Mouse (Mus musculus): ENCODE data around the gene Sec14l1. TPM values are rescaled to one million over a fixed set of nuclear protein-coding genes. Genes with fewer than 3 reads are reported as not detected.

Sec14l1 gene
- polyA plus RNA-seq, 1 experiment from 2014 or later: 60.7 TPM

DNA sequence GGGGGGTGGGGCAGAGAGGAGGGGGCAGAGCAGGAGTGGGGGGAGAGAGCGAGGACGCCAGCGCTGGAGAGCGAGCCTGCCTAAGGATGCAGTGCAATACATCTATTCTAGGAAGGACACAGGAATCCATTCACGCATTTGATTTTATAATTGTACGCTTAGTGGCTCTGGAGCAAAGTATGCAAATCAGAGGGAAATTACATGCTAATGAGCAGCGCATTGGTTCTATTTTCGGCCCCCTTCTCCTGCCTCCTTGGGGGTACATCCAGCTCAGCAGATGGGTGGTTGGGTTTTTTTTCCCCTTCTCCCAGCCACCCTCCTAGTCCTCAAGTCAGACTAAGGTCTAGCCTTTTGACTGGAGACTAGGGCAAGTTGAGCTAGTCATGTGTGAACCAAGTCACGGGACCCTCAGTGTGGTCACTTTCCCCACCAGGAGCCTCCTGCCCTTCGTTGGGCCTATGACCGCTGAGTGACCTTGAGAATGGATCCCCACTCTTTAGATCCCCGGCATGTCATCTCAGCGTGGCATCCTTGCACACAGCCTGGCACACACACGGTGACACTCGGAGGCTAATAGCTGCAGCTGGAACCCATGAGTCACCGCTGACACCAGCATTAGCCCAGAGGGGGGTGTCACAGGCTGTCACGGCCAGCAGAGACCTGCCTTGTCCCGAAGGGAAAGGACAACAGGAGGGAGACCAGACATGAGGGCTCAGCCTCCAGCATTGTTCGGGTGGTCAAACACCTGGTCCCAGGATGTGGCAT is 55.0 kb downstream of the Sec14l1 start:
- 80% methylated on average over 19 of the region's 19 CpGs for WGBS
- H3K9me3 ChIP-seq (replicated peaks; ENCODE audit: control insufficient read depth, low read length, poor library complexity, severe bottlenecking): no peaks in the 10 kb centered on the region
- no peaks in the 10 kb centered on the region for H3K36me3 ChIP-seq (ENCODE audit: control insufficient read depth, insufficient read depth, low read length)
- no peak for ATAC-seq
- H3K27ac ChIP-seq (ENCODE audit: low read length): peak overlapping the region; percentile 33; the same call in 1 of the 2 replicates
- peaks cover 13% of the 10 kb centered on the region for H3K4me1 ChIP-seq (ENCODE audit: control insufficient read depth, insufficient read depth, low read length)
- H3K4me3 ChIP-seq (ENCODE audit: low read depth, low read length): no peak overlapping the region
- H3K9ac ChIP-seq (ENCODE audit: low read depth, low read length): no peak overlapping the region
- H3K4me2 ChIP-seq (ENCODE audit: low read length): no peak overlapping the region
- H3K27me3 ChIP-seq (ENCODE audit: control insufficient read depth, insufficient read depth, low read depth, low read length): no peaks in the 10 kb centered on the region

DNA sequence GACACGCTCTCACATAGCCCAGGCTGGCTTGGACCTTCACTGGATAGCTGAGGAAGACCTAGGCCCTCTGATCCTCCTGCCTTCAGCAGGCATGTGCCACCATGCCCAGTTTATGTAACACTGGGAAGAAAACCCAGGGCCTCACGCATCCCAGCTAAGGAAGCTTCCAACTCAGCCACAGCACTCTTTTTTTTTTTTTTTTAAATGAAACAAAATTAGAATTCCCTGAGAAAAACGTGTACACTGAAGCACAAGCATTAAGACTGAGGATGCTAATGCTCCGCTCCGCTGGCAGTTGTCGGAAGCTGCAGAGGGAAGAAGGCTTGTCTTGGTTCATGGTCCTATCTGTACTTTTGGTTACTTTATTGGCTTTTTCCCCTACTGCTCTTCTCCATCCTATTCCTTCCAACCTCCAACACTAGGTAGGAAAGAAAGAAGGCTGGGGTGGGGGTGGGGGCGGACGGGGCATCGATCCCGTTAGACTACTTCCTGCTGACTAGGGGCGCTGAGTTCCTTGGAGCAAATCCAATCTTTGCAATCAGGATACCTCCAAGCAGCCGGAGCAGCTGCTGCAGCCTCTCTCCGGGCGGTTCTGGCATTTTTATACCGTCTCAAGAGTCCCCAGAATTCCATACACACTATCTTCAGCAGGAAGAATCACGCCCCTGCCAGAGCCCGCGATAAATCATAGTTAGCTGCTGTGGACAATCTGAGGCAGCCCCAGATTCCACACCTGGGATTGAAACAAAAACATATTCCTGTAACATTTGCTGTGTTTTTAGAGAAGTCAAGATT is 59.3 kb downstream of the Sec14l1 start:
- Histone ChIP-seq H3K4me3 (ENCODE audit: low read depth, low read length) (no peak overlapping the region), H3K27me3 (ENCODE audit: control insufficient read depth, insufficient read depth, low read depth, low read length) (no peaks in the 10 kb centered on the region), H3K9me3 (replicated peaks; ENCODE audit: control insufficient read depth, low read length, poor library complexity, severe bottlenecking) (no peaks in the 10 kb centered on the region), H3K27ac (ENCODE audit: low read length) (no peak overlapping the region), H3K36me3 (ENCODE audit: control insufficient read depth, insufficient read depth, low read length) (no peaks in the 10 kb centered on the region), H3K4me2 (ENCODE audit: low read length) (peak overlapping the region; percentile 28), H3K9ac (ENCODE audit: low read depth, low read length) (no peak overlapping the region), H3K4me1 (ENCODE audit: control insufficient read depth, insufficient read depth, low read length) (peaks cover 11% of the 10 kb centered on the region)
- no peak for ATAC-seq
- WGBS: 51% methylated on average over 18 of the region's 18 CpGs

DNA sequence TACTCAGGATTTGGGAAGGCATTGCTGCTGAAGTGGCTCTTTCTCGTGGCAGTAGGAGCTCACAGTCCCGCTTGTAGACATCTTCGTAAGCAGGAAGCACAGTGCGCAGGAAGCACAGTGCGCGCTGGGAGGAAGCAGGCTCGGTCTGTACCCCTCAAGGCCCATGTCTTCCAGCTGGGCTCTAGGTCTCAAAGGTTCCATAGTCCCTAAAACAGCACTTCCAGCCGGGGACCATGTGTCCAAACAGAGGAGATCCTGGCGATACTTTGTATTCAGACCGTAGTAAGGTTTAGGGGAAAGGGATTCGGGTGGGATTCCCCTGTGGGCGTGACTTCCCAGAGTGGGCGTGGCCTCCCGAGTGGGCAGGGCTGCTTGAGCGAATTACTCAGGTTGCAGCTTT is 60.0 kb downstream of the Sec14l1 start:
- H3K4me1 ChIP-seq (ENCODE audit: control insufficient read depth, insufficient read depth, low read length): peaks cover 10% of the 10 kb centered on the region
- no peaks in the 10 kb centered on the region for H3K36me3 ChIP-seq (ENCODE audit: control insufficient read depth, insufficient read depth, low read length)
- 53% methylated on average over 15 of the region's 15 CpGs for WGBS
- H3K4me3 ChIP-seq (ENCODE audit: low read depth, low read length): no peak overlapping the region
- H3K27ac ChIP-seq (ENCODE audit: low read length): no peak overlapping the region
- peak overlapping the region; percentile 28; the same call in 1 of the 2 replicates for H3K4me2 ChIP-seq (ENCODE audit: low read length)
- no peak overlapping the region for H3K9ac ChIP-seq (ENCODE audit: low read depth, low read length)
- H3K9me3 ChIP-seq (replicated peaks; ENCODE audit: control insufficient read depth, low read length, poor library complexity, severe bottlenecking): no peaks in the 10 kb centered on the region; the same call in 1 of the 2 replicates
- no peaks in the 10 kb centered on the region for H3K27me3 ChIP-seq (ENCODE audit: control insufficient read depth, insufficient read depth, low read depth, low read length)
- no peak for ATAC-seq

DNA sequence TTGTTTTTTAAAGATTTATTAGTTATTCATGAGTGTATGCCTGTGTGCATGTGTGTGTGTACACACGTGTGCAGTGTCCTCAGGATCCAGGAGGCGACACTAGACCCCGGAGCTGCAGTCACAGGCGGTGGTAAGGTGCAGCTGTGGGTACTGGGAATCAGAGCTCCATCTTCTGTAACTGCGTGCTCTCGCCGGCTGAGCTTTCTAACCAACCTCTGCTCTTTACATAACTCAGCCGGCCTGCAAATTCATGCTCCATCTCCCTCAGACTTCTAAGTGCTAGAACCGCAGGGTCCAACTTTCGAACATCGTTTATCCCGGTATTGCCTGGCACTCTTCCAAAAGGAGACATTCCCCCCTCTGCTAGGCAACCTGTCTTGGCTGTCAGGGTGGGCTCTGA is 60.5 kb downstream of the Sec14l1 start:
- no peaks in the 10 kb centered on the region; the same call in 1 of the 2 replicates for H3K9me3 ChIP-seq (replicated peaks; ENCODE audit: control insufficient read depth, low read length, poor library complexity, severe bottlenecking)
- H3K4me3 ChIP-seq (ENCODE audit: low read depth, low read length): no peak overlapping the region
- H3K27me3 ChIP-seq (ENCODE audit: control insufficient read depth, insufficient read depth, low read depth, low read length): no peaks in the 10 kb centered on the region
- H3K27ac ChIP-seq (ENCODE audit: low read length): no peak overlapping the region
- ATAC-seq: no peak
- H3K4me2 ChIP-seq (ENCODE audit: low read length): no peak overlapping the region
- H3K36me3 ChIP-seq (ENCODE audit: control insufficient read depth, insufficient read depth, low read length): no peaks in the 10 kb centered on the region
- H3K9ac ChIP-seq (ENCODE audit: low read depth, low read length): no peak overlapping the region
- WGBS: 78% methylated on average over 12 of the region's 12 CpGs
- peaks cover 8% of the 10 kb centered on the region; the same call in 1 of the 2 replicates for H3K4me1 ChIP-seq (ENCODE audit: control insufficient read depth, insufficient read depth, low read length)

DNA sequence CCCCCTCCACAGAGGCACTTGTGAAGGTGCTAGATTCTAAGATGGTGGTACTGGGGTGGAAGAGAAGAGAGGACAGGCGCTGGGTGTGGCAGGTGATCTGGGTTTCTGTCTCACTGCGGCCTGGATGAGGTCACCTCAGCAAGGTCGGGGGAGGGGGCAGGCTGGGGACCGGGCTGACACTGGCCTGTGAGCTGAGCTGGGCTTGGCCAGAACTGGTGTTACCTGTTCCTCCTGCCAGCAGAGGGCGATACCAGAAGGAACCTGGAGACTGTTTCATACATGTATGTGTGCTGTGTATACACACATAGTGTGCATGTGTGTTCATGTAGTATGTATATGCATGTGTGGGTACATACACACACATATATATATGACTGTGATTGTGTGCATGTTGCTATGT is 61.3 kb downstream of the Sec14l1 start:
- ATAC-seq: peak; percentile 40
- no peak overlapping the region for H3K9ac ChIP-seq (ENCODE audit: low read depth, low read length)

DNA sequence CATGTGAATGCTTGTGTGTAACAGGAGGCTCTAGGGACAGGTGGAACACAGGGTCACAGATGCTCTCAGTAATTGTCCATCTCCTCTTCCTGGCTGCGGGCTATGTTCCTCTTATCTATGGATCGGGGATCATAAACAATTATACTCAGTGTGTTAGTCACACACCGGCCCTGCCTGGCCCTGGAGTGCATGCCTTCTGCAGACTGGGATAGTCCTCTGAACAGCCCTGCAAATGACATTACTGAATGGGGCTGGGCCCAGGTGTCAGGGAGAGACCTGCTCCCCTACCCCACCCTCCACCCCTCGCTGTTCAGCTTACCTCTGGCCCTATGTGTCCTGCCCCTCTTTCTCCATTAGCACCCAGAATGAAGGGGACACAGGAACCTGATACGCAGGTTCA is 61.9 kb downstream of the Sec14l1 start:
- Histone ChIP-seq H3K9ac (ENCODE audit: low read depth, low read length) (no peak overlapping the region), H3K4me3 (ENCODE audit: low read depth, low read length) (no peak overlapping the region), H3K4me2 (ENCODE audit: low read length) (no peak overlapping the region), H3K36me3 (ENCODE audit: control insufficient read depth, insufficient read depth, low read length) (no peaks in the 10 kb centered on the region), H3K27ac (ENCODE audit: low read length) (0 out of 2 replicates have a peak overlapping the region, but pooled peaks have one; percentile 33), H3K4me1 (ENCODE audit: control insufficient read depth, insufficient read depth, low read length) (peaks cover 8% of the 10 kb centered on the region; the same call in 1 of the 2 replicates), H3K27me3 (ENCODE audit: control insufficient read depth, insufficient read depth, low read depth, low read length) (no peaks in the 10 kb centered on the region), H3K9me3 (replicated peaks; ENCODE audit: control insufficient read depth, low read length, poor library complexity, severe bottlenecking) (peaks cover 5% of the 10 kb centered on the region; the same call in 1 of the 2 replicates)
- 76% methylated on average over 5 of the region's 5 CpGs for WGBS
- peak; percentile 64; the same call in 1 of the 2 replicates for ATAC-seq

More for the DNA sequence above, 61.3 kb downstream of the Sec14l1 start:
- H3K4me2 ChIP-seq (ENCODE audit: low read length): no peak overlapping the region
- 38% methylated on average over 5 of the region's 5 CpGs for WGBS
- no peaks in the 10 kb centered on the region for H3K36me3 ChIP-seq (ENCODE audit: control insufficient read depth, insufficient read depth, low read length)
- peaks cover 8% of the 10 kb centered on the region; the same call in 1 of the 2 replicates for H3K4me1 ChIP-seq (ENCODE audit: control insufficient read depth, insufficient read depth, low read length)
- H3K27ac ChIP-seq (ENCODE audit: low read length): no peak overlapping the region
- H3K9me3 ChIP-seq (replicated peaks; ENCODE audit: control insufficient read depth, low read length, poor library complexity, severe bottlenecking): peaks cover under 1% of the 10 kb centered on the region; the same call in 1 of the 2 replicates
- H3K27me3 ChIP-seq (ENCODE audit: control insufficient read depth, insufficient read depth, low read depth, low read length): no peaks in the 10 kb centered on the region
- H3K4me3 ChIP-seq (ENCODE audit: low read depth, low read length): no peak overlapping the region

DNA sequence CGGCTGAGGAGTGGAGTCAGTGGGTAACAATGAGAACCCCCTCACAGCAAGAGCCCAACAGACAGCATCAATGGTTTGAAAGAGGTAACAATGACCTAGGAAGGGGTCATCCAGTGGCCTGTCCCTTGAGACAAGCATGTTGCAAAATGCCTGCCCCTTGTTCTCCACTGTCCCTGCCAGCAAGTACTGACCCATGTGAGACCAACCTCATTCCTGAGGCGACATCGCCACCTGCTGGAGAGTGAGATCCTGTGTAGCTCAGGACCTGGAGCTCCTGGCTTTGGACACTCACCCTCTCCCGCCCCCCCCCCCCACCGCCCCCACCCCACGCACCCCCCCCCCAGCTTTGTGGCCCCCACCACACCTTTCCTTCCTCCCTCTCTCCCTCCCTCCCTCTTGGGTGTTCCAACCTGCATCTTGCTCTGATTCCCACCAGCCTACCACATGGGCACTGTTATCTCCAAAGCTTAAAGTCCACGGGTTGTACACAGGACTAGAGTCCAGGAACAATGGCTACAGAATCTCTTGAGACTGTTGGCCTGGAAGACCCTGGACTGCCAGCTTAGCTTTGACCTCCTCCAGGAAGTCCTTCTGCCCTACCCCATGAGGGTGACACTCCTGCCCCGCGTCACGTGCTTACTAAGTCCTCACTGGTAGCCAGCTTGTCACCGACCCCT is 62.5 kb downstream of the Sec14l1 start:
- Histone ChIP-seq H3K36me3 (ENCODE audit: control insufficient read depth, insufficient read depth, low read length) (no peaks in the 10 kb centered on the region), H3K4me1 (ENCODE audit: control insufficient read depth, insufficient read depth, low read length) (peaks cover 8% of the 10 kb centered on the region; the same call in 1 of the 2 replicates), H3K4me3 (ENCODE audit: low read depth, low read length) (no peak overlapping the region), H3K4me2 (ENCODE audit: low read length) (no peak overlapping the region), H3K27ac (ENCODE audit: low read length) (0 out of 2 replicates have a peak overlapping the region, but pooled peaks have one; percentile 33), H3K27me3 (ENCODE audit: control insufficient read depth, insufficient read depth, low read depth, low read length) (no peaks in the 10 kb centered on the region), H3K9me3 (replicated peaks; ENCODE audit: control insufficient read depth, low read length, poor library complexity, severe bottlenecking) (peaks cover 11% of the 10 kb centered on the region; the same call in 1 of the 2 replicates), H3K9ac (ENCODE audit: low read depth, low read length) (no peak overlapping the region)
- peak; percentile 80 for ATAC-seq
- WGBS: 55% methylated on average over 8 of the region's 11 CpGs

DNA sequence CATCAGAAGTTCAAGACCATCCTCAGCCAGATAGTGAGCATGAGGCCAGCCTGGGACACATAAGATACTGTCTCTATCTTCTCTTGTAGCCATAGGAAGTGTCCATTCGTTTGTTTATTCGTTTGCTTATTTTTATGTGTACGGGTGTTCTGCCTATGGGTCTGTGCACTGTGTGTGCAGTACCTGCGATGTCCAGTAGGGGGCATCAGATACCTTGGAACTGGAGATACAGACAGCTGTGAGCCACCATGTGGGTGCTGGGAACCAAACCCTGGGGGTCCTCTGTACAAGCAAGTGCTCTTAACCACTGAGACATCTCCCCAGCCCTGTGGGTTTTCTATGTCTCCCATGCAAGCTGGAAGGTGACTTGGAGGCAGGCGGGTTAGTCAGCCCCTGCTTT is 64.9 kb downstream of the Sec14l1 start:
- peaks cover 13% of the 10 kb centered on the region; the same call in 1 of the 2 replicates for H3K9me3 ChIP-seq (replicated peaks; ENCODE audit: control insufficient read depth, low read length, poor library complexity, severe bottlenecking)
- ATAC-seq: no peak
- H3K4me2 ChIP-seq (ENCODE audit: low read length): no peak overlapping the region
- peaks cover 3% of the 10 kb centered on the region; the same call in 1 of the 2 replicates for H3K4me1 ChIP-seq (ENCODE audit: control insufficient read depth, insufficient read depth, low read length)
- no peaks in the 10 kb centered on the region for H3K36me3 ChIP-seq (ENCODE audit: control insufficient read depth, insufficient read depth, low read length)
- H3K9ac ChIP-seq (ENCODE audit: low read depth, low read length): no peak overlapping the region
- H3K4me3 ChIP-seq (ENCODE audit: low read depth, low read length): no peak overlapping the region
- no peak overlapping the region for H3K27ac ChIP-seq (ENCODE audit: low read length)
- 89% methylated on average over 5 of the region's 5 CpGs for WGBS
- H3K27me3 ChIP-seq (ENCODE audit: control insufficient read depth, insufficient read depth, low read depth, low read length): no peaks in the 10 kb centered on the region
